Mouse (Mus musculus): ENCODE data around the gene Preb. TPM values are rescaled to one million over a fixed set of nuclear protein-coding genes. Genes with fewer than 3 reads are reported as not detected.
A peak's percentile ranks its signal among the peaks of the same experiment; 100 is the strongest.

Preb gene
- polyA plus RNA-seq, 1 experiment from 2014 or later, result 103 TPM

DNA sequence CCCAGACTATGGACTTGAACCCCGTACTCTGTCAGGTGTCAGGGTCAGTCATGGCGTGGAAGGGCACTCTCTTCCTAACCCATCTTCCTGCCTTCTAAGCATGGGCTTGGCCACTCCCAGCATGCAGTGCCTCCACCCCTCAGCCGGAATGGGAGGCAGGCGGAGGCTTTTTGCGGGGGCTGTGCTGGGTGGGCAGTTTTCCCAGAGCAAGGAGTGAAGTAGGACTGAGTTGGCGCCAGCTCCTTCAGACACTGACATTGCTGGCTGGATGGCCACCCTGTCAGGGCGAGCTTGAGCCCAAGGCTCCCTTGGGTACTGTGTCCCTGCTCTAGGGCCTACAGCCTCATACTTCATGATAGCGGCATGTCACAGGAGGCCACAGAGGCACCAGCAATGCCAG, 8.3 kb upstream of the Preb start, which contains the start of gene Tcf23:
TSS of gene Tcf23 (plus strand) at position 247 of the 400 bp plus-strand sequence.
- H3K4me1 ChIP-seq (replicated peaks; ENCODE audit: insufficient read depth, low read length), result no peaks in the 10 kb centered on the region
- no peak within 1 kb of the TSS for H3K4me3 ChIP-seq (replicated peaks; ENCODE audit: low read depth, low read length)
- 45% methylated on average over 8 of the region's 8 CpGs for WGBS
- H3K9me3 ChIP-seq (replicated peaks; ENCODE audit: low read length), result no peaks in the 10 kb centered on the region
- no peak within 1 kb of the TSS for H3K4me2 ChIP-seq (ENCODE audit: low read length)
- ATAC-seq (replicated peaks; ENCODE audit: low FRiP score, low read depth) (peak; percentile 37; the same call in 1 of the 2 replicates), DNase-seq (ENCODE audit: low spot score) (peak; percentile 70)
- H3K27me3 ChIP-seq (ENCODE audit: insufficient read depth, low read length), result no peaks in the 10 kb centered on the region
- H3K36me3 ChIP-seq (ENCODE audit: insufficient read depth, low read length), result no peaks in the 10 kb centered on the region
- H3K27ac ChIP-seq, result no peak within 1 kb of the TSS
- 0 out of 2 replicates have a peak, but pooled peaks have one; percentile 1 for TF ChIP-seq CTCF (IDR thresholded peaks at IDR 0.05; ENCODE audit: low read depth)
- H3K9ac ChIP-seq (ENCODE audit: low read depth, low read length), result no peak within 1 kb of the TSS

DNA sequence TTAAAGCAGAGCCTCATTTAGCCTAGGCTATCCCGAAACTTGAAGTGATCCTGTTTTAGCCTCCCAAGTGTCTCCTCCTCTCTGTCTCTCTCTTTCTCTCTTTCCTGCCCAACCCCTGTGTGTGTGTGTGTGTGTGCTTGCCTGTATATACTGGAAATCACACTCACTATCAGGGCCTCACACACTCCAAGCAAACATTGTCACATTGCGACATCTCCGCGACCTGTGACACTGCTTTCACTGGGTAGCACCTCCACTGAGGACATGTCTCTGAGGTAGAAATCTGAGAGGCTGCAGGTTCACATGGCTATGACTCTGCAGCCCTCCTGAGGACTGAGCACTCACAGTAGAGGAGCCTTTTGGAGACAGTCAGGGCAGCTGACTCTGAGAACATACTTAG, 6.0 kb upstream of the Preb start:
- DNase-seq (ENCODE audit: low spot score) (no peak), ATAC-seq (replicated peaks; ENCODE audit: low FRiP score, low read depth) (no peak)
- Histone ChIP-seq H3K27me3 (ENCODE audit: insufficient read depth, low read length) (no peaks in the 10 kb centered on the region), H3K27ac (no peak overlapping the region), H3K4me3 (replicated peaks; ENCODE audit: low read depth, low read length) (no peak overlapping the region), H3K36me3 (ENCODE audit: insufficient read depth, low read length) (no peaks in the 10 kb centered on the region), H3K4me1 (replicated peaks; ENCODE audit: insufficient read depth, low read length) (no peaks in the 10 kb centered on the region), H3K9me3 (replicated peaks; ENCODE audit: low read length) (no peaks in the 10 kb centered on the region), H3K9ac (ENCODE audit: low read depth, low read length) (no peak overlapping the region), H3K4me2 (ENCODE audit: low read length) (no peak overlapping the region)
- WGBS, result 89% methylated on average over 4 of the region's 4 CpGs
- no peak for TF ChIP-seq CTCF (IDR thresholded peaks at IDR 0.05; ENCODE audit: low read depth)

DNA sequence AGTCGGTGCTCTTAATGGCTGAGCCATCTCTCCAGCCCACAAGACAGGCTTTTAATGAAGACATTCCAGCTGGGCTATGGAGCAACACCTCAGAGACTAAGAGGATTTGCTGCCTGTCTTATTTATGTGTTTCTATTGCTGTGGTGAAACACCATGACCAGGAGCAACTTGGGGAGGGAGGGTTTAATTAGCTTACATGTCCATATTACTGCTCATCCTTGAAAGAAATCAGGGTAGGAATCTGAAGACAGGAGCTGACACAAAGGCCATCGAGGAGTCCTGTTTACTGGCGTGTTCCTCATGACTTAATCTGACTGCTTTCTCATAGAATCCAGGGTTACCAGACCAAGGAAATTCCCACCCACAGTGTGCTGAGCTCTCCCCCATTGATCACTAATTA, 3.8 kb upstream of the Preb start:
- DNase-seq (ENCODE audit: low spot score) (peak; percentile 82), ATAC-seq (replicated peaks; ENCODE audit: low FRiP score, low read depth) (peak; percentile 45; the same call in 1 of the 2 replicates)
- no peak overlapping the region for H3K4me2 ChIP-seq (ENCODE audit: low read length)
- H3K4me3 ChIP-seq (replicated peaks; ENCODE audit: low read depth, low read length), result no peak overlapping the region
- no peaks in the 10 kb centered on the region for H3K27me3 ChIP-seq (ENCODE audit: insufficient read depth, low read length)
- H3K36me3 ChIP-seq (ENCODE audit: insufficient read depth, low read length), result no peaks in the 10 kb centered on the region
- TF ChIP-seq CTCF (IDR thresholded peaks at IDR 0.05; ENCODE audit: low read depth), result no peak
- no peaks in the 10 kb centered on the region for H3K9me3 ChIP-seq (replicated peaks; ENCODE audit: low read length)
- H3K27ac ChIP-seq, result no peak overlapping the region
- peaks cover 7% of the 10 kb centered on the region; the same call in 1 of the 2 replicates for H3K4me1 ChIP-seq (replicated peaks; ENCODE audit: insufficient read depth, low read length)
- H3K9ac ChIP-seq (ENCODE audit: low read depth, low read length), result no peak overlapping the region
- 45% methylated on average over 3 of the region's 3 CpGs for WGBS

DNA sequence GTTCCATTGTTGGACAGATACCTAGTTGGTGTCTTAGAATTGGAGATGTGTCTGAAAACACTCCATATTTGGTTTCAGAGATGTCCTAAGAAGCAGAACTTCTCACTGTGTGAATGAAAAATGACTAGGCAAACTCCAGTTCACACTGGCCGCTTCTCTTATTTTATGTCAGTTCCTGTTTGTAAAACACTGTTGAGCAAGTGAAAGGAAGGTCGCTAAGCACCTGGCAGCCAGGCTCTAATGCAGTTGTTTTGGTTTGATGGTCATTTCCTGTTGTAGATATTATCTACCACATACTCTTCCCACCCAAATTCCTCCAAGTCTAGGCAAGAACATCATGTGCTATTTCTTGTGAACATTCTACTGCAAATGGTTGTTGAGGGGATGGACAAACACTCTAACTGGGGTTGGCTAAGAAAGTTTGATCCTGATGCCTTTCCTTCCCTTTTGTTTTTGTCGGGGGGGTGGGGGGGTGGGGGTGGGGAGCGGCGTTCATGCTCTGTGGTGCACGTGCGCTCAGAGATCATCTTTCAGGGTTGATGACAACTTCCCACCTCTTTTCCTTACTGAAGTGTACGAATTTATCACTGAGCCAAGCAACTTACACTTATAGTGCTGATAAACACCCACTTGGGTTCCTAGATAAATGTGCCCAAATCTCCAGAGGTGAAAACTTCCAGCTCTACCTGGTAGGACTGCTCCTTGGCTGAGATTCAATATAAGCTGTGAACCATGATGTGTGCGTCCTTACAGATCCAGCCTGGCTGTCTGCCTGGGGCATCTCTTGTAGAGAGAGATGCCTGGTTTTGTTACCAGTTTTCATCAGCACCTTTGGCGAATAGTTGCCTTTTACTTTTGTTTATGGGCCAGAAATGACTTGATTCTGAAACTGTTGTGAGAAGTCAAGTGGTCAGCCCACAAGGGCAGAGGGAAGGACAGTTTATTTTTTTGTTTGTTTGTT, 1.7 kb upstream of the Preb start:
- H3K9ac ChIP-seq (ENCODE audit: low read depth, low read length), result no peak overlapping the region
- H3K4me1 ChIP-seq (replicated peaks; ENCODE audit: insufficient read depth, low read length), result peaks cover 18% of the 10 kb centered on the region; the same call in 1 of the 2 replicates
- H3K27ac ChIP-seq, result no peak overlapping the region
- no peaks in the 10 kb centered on the region for H3K9me3 ChIP-seq (replicated peaks; ENCODE audit: low read length)
- WGBS, result 52% methylated on average over 10 of the region's 10 CpGs
- DNase-seq (ENCODE audit: low spot score), result no peak
- ATAC-seq (replicated peaks; ENCODE audit: low FRiP score, low read depth), result no peak
- TF ChIP-seq CTCF (IDR thresholded peaks at IDR 0.05; ENCODE audit: low read depth), result no peak
- no peaks in the 10 kb centered on the region for H3K36me3 ChIP-seq (ENCODE audit: insufficient read depth, low read length)
- no peaks in the 10 kb centered on the region for H3K27me3 ChIP-seq (ENCODE audit: insufficient read depth, low read length)
- H3K4me2 ChIP-seq (ENCODE audit: low read length), result no peak overlapping the region
- H3K4me3 ChIP-seq (replicated peaks; ENCODE audit: low read depth, low read length), result no peak overlapping the region

DNA sequence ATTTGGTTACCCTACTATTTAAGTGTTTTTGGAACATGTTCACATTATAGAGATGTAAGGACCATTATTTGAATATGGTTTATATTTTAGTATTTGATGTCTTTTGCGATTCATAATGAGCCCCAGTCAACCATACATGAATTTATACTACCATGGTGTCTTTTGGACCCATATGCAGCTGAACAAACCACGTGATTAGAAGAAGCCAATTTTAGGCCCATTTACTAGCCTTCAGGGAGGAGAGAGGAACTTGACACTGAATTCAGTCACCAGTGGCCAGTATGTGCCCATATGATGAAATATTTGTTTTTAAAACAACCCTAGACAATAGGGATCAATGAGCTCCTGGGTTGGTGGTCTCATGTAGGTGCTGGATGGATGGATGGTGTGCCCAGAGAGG, 653 bp upstream of the Preb start:
- 81% methylated on average over 2 of the region's 2 CpGs for WGBS
- DNase-seq (ENCODE audit: low spot score) (no peak), ATAC-seq (replicated peaks; ENCODE audit: low FRiP score, low read depth) (no peak)
- Histone ChIP-seq H3K9ac (ENCODE audit: low read depth, low read length) (no peak overlapping the region), H3K27ac (peak overlapping the region; percentile 88), H3K36me3 (ENCODE audit: insufficient read depth, low read length) (0 out of 2 replicates have a peak, but pooled peaks cover 2% of the 10 kb centered on the region), H3K4me1 (replicated peaks; ENCODE audit: insufficient read depth, low read length) (peaks cover 18% of the 10 kb centered on the region; the same call in 1 of the 2 replicates), H3K4me2 (ENCODE audit: low read length) (peak overlapping the region; percentile 91; the same call in 1 of the 2 replicates), H3K4me3 (replicated peaks; ENCODE audit: low read depth, low read length) (0 out of 2 replicates have a peak overlapping the region, but pooled peaks have one; percentile 86), H3K27me3 (ENCODE audit: insufficient read depth, low read length) (no peaks in the 10 kb centered on the region), H3K9me3 (replicated peaks; ENCODE audit: low read length) (no peaks in the 10 kb centered on the region)
- no peak for TF ChIP-seq CTCF (IDR thresholded peaks at IDR 0.05; ENCODE audit: low read depth)

DNA sequence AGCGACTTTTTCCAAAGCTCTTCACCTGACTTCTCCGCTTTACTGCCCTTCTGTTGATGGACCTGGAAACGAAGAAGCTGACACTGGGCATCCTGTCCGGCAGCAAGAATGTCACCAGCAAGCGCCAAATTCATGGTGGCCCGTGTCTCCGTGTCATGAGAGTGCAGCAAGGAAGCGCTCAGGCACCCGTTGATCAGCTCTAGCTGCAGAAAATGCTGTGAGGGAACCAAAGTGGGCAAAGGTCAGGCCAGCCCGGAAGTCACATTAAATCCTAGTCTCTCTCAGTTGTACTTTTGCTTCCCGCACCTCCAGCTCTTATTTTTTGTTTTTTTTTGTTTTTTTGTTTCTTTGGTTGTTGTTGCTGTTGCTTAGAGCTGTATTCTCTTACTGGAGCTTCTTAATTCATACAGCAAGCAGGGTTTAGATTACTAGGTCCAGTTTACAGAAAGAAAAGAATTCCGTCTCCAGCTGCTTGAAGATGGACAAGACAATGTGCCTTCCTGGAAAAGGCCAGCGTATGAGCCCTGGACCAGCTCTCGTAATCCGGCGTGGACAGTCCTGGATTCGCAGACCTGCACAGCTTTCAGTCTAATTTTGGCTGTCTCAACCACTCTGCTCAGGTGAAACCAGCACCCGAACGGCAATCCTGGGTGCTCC, 835 bp downstream of the Preb start:
- 13% methylated on average over 19 of the region's 19 CpGs for WGBS
- H3K4me1 ChIP-seq (replicated peaks; ENCODE audit: insufficient read depth, low read length), result peaks cover 18% of the 10 kb centered on the region; the same call in 1 of the 2 replicates
- DNase-seq (ENCODE audit: low spot score), result peak; percentile 52
- ATAC-seq (replicated peaks; ENCODE audit: low FRiP score, low read depth), result 0 out of 2 replicates have a peak, but pooled peaks have one; percentile 1
- H3K27me3 ChIP-seq (ENCODE audit: insufficient read depth, low read length), result no peaks in the 10 kb centered on the region
- no peaks in the 10 kb centered on the region for H3K9me3 ChIP-seq (replicated peaks; ENCODE audit: low read length)
- peak overlapping the region; percentile 88 for H3K27ac ChIP-seq
- peak overlapping the region; percentile 93 for H3K9ac ChIP-seq (ENCODE audit: low read depth, low read length)
- peak overlapping the region; percentile 86 for H3K4me3 ChIP-seq (replicated peaks; ENCODE audit: low read depth, low read length)
- H3K4me2 ChIP-seq (ENCODE audit: low read length), result peak overlapping the region; percentile 91
- TF ChIP-seq CTCF (IDR thresholded peaks at IDR 0.05; ENCODE audit: low read depth), result no peak
- peaks cover 16% of the 10 kb centered on the region for H3K36me3 ChIP-seq (ENCODE audit: insufficient read depth, low read length)
